Mouse (Mus musculus) megakaryocyte, embryonic 14.5 days (primary cell): ENCODE results near the gene Psmc1. TPM values are rescaled to one million over a fixed set of nuclear protein-coding genes. Genes with fewer than 3 reads are reported as not detected.

Experiments used
- H3K27me3 ChIP-seq: replicated peaks from 2 replicates; pipeline ENCODE3; 2012; ENCODE audit warnings: inconsistent platforms
- H3K36me3 ChIP-seq: replicated peaks from 2 replicates; pipeline ENCODE3; 2012; ENCODE audit warnings: low read length, inconsistent platforms, mixed read lengths
- H3K4me1 ChIP-seq: 2 replicates; pipeline ENCODE4 v1.6.1; 2012; ENCODE audit warnings: inconsistent platforms
- H3K4me3 ChIP-seq: replicated peaks from 2 replicates; pipeline ENCODE3; 2012; ENCODE audit warnings: moderate library complexity, mild to moderate bottlenecking, inconsistent platforms
- H3K9me3 ChIP-seq: 2 replicates; pipeline ENCODE4 v1.6.1; 2012; ENCODE audit warnings: inconsistent platforms
- FLI1 ChIP-seq: IDR thresholded peaks from 2 replicates; pipeline ENCODE4 v1.6.1; 2012; ENCODE audit warnings: low read length, inconsistent platforms, mixed read lengths
- GATA1 ChIP-seq: IDR thresholded peaks from 3 replicates; pipeline ENCODE4 v1.6.1; 2012; ENCODE audit warnings: mixed read lengths, low read length, inconsistent platforms, borderline replicate concordance
- polyA plus RNA-seq: library from polyadenylated mRNA; stranded (reverse); fragments of >175 nt; gene quantifications from 2 replicates; pipeline ENCODE4 v1.2.3, GENCODE M21; 2012; ENCODE audit warnings: low replicate concordance; ENCODE audit not compliant: insufficient read depth

Gene Psmc1
- polyA plus RNA-seq, 1 experiment, result 14.0 TPM

GRCm38 (mm10) chr12:100166939-100167338, 57.0 kb downstream of the Psmc1 start:
- TF ChIP-seq GATA1, result no peak
- no peak for TF ChIP-seq FLI1
- no peak overlapping the region for H3K4me3 ChIP-seq
- peaks cover 15% of the 10 kb centered on the region for H3K4me1 ChIP-seq
- peaks cover 1% of the 10 kb centered on the region for H3K27me3 ChIP-seq
- peaks cover 4% of the 10 kb centered on the region; the same call in 1 of the 2 replicates for H3K9me3 ChIP-seq
- H3K36me3 ChIP-seq, result no peaks in the 10 kb centered on the region

- Histone ChIP-seq H3K27me3 (peaks cover 1% of the 10 kb centered on the region), H3K4me1 (peaks cover 15% of the 10 kb centered on the region), H3K36me3 (no peaks in the 10 kb centered on the region), H3K9me3 (peaks cover 4% of the 10 kb centered on the region; the same call in 1 of the 2 replicates), H3K4me3 (no peak overlapping the region)
- TF ChIP-seq GATA1 (no peak), FLI1 (no peak)
Observed at GRCm38 (mm10) chr12:100167502-100167901, 57.5 kb downstream of the Psmc1 start.

GRCm38 (mm10) chr12:100167931-100168871, 58.2 kb downstream of the Psmc1 start:
- Histone ChIP-seq H3K36me3 (no peaks in the 10 kb centered on the region), H3K4me1 (peaks cover 15% of the 10 kb centered on the region), H3K9me3 (peaks cover 4% of the 10 kb centered on the region; the same call in 1 of the 2 replicates), H3K4me3 (peak overlapping the region; percentile 82), H3K27me3 (peaks cover 1% of the 10 kb centered on the region)
- TF ChIP-seq FLI1 (no peak), GATA1 (no peak)

- Histone ChIP-seq H3K27me3 (no peaks in the 10 kb centered on the region), H3K4me1 (peaks cover 19% of the 10 kb centered on the region), H3K9me3 (peaks cover 4% of the 10 kb centered on the region; the same call in 1 of the 2 replicates), H3K4me3 (no peak overlapping the region), H3K36me3 (no peaks in the 10 kb centered on the region)
- no peak for TF ChIP-seq GATA1
- TF ChIP-seq FLI1, result no peak
Observed at GRCm38 (mm10) chr12:100172481-100172880, 62.5 kb downstream of the Psmc1 start.

Other genes starting within 250 kb of the Psmc1 start
- gene Efcab11, start 225.7 kb upstream of the Psmc1 start, polyA plus RNA-seq, result 4.5 TPM in 1 of 2 replicates, not detected in the other
- gene Tdp1, start 225.6 kb upstream of the Psmc1 start, polyA plus RNA-seq, result 6.7 and 6.9 TPM in 2 replicates
- 0.35 TPM in 1 of 2 replicates, not detected in the other for gene Kcnk13, start 145.7 kb upstream of the Psmc1 start, polyA plus RNA-seq
- 1.5 and 4.5 TPM in 2 replicates for gene Nrde2, start 49.5 kb downstream of the Psmc1 start, polyA plus RNA-seq
- 932 and 1,228 TPM in 2 replicates for gene Calm1, start 89.3 kb downstream of the Psmc1 start, polyA plus RNA-seq